Mouse (Mus musculus): ENCODE data around the gene Clca4b. TPM values are rescaled to one million over a fixed set of nuclear protein-coding genes. Genes with fewer than 3 reads are reported as not detected.
"Not testable (repeated sequence)": the region's sequence is repeated elsewhere in the genome, so short reads cannot be mapped to it uniquely, and the experiment has no call there.

Gene Clca4b
- not detected for total RNA-seq (2021)
- long read RNA-seq, experiment 1, result 0 reads
- long read RNA-seq, experiment 2, result 0 reads

DNA sequence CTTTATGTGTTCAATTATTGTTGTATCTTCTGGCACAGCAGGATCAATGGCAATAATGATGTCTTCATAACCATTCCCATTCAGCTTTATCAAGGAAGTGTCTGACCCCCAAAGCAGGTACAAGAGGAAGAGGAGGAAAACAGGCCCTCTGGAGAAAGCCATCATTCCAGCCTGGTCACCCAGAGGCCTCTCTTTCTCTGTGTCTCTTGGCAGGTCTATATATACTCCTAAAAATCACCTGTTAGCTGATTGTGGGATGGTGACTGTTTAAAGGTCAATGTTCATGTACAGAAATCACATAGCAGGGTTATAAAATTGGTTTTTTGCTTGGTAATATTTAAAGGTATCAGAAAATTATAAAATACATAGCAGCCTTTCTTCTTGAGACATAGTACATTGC lies at the start of gene Clca4b:
Gene Clca4b (minus strand): TSS at position 195 of the 400 bp plus-strand sequence.
- DNase-seq (ENCODE audit: low spot score in 2 of 2), result no peak

DNA sequence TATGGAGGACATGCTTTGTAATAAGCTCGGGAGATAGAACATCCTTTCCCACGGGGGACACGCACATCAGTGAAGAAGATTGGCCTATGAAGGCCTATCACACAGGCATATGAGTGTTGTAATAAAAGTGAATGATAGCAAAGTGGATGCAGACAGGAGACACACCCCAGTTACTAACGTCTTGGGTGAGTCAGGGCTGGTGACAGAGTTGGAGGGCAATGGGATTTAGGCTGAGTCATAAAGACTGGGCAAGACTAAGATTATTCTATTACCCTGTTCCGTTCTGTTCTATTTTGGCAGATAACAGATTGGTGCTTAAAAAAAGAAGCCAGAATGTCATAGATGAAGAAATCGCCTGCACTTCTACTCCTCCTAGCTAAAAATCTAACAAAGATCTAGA lies 48.2 kb upstream of the Clca4b start:
- no peak for DNase-seq (ENCODE audit: low spot score in 2 of 2)

DNA sequence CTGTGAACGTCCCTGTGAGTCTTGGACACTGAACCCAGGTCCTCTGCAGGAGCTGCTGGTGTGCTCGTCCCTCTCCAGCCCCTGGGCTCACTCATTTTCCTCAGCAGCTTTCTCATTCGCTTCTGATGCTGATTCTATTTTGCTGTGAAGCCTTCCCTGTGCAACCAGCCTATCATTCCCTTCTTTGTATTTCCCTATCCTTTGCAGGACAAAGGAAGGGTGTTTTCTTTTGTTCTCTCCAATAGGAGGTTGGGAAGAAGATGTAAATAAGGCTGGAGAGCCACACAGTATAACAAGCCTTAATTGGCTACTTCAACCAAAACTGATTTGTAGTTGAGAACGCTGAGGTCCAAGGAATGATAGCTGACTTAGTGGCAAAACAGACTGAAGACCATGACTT lies 45.3 kb upstream of the Clca4b start:
- DNase-seq (ENCODE audit: low spot score in 2 of 2), result no peak

DNA sequence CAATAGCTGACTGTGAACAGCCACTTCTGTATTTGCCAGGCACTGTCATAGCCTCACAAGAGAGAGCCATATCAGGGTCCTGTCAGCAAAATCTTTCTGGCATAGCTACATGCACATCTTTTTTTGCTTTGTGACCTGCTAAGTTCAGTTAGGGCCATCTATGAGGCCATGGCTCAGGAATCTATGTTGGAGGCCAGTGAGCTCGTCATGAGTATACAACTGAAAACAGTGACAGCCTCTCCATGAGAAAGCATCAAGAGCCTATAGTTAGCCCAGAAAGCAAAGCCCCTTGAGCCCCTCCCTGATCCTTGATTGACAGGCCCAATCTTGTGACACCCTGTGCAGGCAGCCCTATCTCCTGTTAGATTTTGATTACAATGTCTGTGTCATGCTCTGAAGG lies 43.8 kb upstream of the Clca4b start:
- no peak for DNase-seq (ENCODE audit: low spot score in 2 of 2)

DNA sequence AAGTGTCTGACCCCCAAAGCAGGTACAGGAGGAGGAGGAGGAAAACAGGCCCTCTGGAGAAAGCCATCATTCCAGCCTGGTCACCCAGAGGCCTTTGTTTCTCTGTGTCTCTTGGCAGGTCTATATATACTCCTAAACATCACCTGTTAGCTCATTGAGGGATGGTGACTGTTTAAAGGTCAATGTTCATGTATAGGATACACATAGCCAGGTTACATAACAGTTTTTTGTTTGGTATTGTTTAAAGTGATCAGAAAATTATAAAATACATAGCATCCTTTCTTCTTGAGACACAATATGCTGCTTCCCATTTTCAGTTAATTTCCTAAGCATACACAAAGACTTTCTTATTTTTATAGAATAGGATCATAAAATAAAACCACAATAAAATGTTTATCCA lies 42.6 kb upstream of the Clca4b start, which contains the start of gene Clca4a:
Gene Clca4a (minus strand): TSS at position 101 of the 400 bp plus-strand sequence.
- DNase-seq (ENCODE audit: low spot score in 2 of 2), result no peak

DNA sequence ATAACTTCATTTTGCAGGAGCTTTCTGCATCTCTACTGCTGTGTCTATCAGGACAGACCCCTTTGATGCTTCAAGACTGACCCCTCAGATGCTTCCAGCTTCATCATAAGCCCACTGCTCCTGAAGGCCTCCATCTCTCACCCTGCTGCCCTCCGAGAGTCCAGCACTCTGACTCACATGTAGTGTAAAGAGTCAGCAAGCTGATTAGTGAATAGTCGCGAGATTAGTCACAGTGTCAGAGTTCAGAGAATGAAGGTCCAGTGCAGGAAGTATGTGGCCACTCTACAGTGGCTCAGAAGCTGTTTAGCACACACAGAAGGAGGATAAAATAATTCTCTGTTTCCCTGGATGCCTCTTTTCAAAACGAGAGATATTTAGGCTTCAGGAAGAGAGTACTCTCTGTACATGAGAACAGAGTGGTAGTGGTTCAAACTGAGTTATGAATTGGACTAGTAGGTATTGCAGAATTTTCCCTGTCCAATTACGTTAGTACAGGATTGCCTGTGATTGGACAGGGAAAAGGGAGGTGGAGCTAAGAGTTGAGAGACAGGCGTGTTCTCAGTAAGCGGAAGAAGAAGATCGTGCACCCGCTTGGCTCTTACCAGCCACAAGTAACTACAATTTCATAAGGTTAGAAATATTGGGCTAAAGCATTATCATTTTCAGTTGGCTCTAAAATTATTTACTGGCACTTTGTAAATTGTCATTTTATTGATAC lies 39.4 kb upstream of the Clca4b start:
- DNase-seq (ENCODE audit: low spot score in 2 of 2), result no peak

DNA sequence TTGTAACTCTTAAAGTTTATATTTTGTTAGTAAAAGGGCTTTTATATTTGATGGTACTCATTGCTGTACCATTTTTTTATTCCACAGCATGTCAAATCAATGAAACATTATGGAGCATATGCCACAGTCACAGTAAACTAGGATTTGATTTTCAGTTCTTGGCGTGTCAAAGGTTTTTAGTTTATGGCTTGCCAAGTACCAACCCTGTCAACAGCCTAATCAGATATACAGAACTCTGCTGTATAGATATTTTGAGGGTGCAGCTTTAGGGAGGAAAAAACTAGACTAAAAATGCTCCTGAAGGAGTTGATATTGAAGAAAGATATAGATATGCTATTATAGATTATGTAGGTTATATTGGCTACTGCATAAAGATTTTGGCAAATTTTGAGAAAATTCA lies 37.4 kb upstream of the Clca4b start:
- DNase-seq (ENCODE audit: low spot score in 2 of 2), result no peak

DNA sequence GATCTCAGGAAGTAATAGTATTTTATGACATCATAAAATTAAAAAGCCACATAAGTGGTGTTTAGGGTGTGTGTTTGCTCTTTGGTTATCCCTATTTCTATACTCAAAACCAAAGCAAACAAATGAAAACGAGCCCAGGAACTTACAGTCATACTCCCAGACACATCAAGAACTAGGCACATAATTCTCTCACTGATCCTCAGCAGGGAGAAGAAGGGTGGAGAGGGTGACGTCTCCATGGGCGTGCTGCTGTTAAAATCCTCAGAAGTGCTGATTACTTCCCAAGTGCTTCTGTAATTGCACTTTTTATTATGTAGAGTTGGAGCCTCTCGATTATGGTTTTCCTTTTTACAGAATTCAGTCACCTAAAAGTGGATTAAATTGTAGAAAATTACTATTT lies 33.7 kb upstream of the Clca4b start:
- no peak for DNase-seq (ENCODE audit: low spot score in 2 of 2)

DNA sequence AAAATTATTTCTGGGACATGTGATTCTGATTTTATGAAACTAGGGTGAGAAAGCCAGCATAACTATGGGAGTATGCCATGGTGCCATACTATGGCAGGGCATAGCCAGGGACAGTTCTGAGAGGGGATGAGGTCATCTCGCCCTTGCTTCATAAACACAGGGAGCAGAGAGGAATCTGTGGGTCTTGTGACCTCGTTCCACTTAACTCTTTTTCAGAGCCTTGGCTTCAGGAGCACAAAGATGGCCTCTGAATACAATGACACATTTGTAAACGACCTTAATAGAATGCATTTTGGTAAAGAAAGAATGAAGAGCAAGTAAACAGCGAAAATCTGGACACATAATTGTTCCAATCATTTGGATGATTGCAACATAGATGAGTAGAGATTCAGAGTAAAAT lies 18.5 kb upstream of the Clca4b start:
- DNase-seq (ENCODE audit: low spot score in 2 of 2), result no peak

DNA sequence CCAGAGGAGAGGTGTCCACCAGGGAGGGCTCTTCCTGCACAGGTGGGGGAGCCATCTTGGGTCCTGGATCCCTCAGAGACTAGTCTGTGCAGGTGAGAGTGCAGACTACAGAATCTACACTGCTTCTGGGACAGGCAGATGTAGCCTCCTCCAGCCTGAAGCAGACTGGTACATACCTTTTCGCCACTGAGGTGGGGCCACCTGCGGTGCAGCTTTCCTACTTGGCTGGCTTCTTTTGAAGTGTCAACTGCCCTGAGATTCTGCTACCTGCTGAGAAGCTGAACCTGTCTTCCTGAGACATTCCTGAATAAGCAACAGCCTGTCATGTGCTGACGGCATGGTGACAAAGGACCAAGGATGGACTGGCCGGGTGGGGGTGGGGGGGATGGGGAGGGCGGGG lies 15.0 kb upstream of the Clca4b start:
- DNase-seq (ENCODE audit: low spot score in 2 of 2), result not testable (repeated sequence)

DNA sequence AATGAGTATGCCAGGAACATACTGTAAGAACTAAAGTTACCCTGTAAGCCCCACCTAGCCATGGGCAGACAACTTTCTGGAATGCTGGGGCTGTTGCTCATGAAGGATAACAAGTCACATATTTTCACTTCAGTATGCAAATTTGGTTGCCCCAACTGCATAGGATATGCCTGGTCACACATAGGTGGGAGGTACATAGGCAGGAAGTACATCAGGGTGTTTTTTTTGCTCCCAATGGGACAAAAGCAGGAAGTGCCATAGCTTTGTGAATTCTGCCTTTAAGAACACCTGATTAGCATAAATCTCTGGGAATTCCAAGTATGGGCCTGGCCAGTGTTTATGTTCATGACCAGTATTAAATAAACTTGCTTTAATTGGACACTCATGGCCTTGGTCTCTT lies 1.3 kb upstream of the Clca4b start:
- DNase-seq (ENCODE audit: low spot score in 2 of 2), result not testable (repeated sequence)

DNA sequence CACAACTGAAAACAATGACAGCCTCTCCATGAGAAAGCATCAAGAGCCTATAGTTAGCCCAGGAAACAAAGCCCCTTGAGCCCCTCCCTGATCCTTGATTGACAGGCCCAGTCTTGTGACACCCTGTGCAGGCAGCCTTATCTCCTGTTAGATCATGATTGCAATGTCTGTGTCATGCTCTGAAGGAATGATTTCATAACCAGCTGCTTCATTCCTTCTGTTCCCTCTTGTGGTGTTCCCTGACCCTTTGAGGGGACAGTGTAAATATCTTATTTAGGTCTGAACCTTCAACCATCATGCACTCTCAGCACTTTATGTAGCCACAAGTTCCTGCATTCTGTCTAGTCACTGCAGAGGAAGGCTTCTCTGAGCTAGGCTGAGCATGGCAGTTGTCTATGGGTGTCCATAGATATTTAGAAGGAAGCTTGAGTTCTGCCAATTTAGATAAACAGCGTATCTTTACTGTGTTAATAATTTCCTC lies 722 bp upstream of the Clca4b start:
- no peak for DNase-seq (ENCODE audit: low spot score in 2 of 2)

DNA sequence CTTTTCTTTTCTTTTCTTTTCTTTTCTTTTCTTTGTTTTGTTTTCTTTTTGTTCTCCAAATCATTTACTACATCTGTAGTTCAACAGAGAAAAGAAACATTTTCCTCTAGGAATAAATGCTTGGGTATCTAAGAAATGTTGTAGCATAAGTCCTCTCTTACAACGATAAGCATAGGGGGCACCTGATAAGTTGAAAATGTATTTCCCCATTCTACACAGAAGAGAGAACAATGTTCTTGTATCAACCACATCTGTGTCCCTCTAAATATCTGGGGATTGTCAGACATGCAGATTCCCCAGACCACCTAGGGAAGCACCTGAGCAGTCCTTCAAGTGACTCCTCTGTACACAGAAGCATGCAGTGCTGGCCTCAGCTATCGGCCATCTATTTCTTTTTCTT lies 18.3 kb downstream of the Clca4b start:
- no peak for DNase-seq (ENCODE audit: low spot score in 2 of 2)

DNA sequence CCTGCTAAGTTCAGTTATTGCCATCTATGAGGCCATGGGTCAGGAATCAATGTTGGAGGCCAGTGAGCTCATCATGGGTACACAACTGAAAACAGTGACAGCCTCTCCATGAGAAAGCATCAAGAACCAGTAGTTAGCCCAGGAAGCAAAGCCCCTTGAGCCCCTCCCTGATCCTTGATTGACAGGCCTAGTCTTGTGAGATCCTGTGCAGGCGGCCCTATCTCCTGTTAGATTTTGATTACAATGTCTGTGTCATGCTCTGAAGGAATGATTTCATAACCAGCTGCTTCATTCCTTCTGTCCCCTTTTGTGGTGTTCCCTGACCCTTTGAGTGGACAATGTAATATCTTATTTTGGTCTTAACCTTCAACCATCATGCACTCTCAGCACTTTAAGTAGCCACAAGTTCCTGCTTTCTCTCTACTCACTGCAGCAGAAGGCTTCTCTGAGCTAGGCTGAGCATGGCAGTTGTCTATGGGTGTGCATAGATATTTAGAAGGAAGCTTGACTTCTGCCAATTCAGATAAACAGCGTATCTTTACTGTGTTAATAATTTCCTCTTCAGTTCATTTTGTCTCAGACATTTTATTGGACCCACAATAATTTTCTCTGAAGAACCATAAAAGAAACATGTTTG lies 35.2 kb downstream of the Clca4b start:
- no peak for DNase-seq (ENCODE audit: low spot score in 2 of 2)

DNA sequence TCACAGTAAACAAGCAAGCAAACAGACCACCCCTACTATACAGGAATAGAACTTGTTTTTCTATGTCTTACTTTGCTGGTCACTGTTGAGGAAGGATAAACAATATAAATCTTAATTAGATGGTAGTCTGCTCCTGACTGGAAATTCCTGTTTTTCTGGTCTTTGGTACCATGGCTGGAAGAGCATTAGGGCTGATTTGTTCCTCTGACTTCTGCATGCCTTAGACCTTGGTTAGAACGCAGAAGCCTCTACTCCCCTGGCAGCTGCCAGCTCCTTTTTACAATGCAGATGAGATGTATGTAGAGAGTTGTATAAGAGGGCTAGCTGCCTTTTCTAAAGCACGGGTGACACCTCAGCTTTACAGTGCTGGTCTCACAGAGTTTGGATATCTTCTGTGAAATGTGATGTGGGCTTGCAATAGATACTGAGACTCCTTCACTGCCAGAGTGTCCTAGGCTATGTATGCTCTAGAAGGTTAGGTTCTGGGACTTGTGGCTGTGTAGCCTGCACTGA lies 42.0 kb downstream of the Clca4b start:
- DNase-seq (ENCODE audit: low spot score in 2 of 2), result no peak

DNA sequence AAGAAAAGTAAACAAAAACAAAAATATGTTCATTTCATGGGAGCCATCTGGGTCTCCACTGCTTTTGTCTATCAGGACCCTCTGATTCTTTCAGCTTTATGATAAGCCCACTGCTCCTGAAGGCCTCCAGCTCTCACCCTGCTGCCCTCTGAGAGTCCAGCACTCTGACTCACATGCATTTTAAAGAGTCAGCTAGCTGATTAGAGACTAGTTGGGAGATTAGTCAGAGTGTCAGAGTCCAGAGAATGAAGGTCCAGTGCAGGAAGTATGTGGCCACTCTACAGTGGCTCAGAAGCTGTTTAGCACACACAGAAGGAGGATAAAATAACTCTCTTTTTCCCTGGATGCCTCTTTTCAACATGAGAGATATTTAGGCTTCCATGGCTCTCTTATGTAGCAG lies 45.4 kb downstream of the Clca4b start:
- no peak for DNase-seq (ENCODE audit: low spot score in 2 of 2)

DNA sequence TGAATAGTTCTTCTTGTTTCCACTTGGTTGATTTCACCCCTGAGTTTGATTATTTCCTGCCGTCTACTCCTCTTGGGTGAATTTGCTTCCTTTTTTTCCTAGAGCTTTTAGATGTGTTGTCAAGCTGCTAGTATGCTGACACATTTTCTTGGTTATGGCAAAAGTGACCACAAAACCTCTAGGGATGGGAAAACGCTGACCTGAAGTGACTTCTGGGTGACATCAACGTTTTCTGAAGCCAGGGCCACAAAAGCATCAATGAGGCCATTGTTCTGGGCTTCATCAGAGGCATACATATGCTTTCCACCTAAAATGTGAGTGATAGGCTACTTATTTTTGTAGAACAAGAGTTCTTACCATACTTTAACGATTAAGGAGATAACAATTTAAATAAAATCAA lies 60.3 kb downstream of the Clca4b start:
- not testable (repeated sequence) for DNase-seq (ENCODE audit: low spot score in 2 of 2)

Other genes with a start within 250 kb of the Clca4b start
- gene Sh3glb1, start 212.2 kb downstream of the Clca4b start, total RNA-seq (2021), result 100 to 1,000 TPM; 162 to 278 TPM
- gene Clca3a1, start 171.6 kb downstream of the Clca4b start, total RNA-seq (2021), result 1 to 10 TPM in 1 of 2 experiments, under 1 TPM in 1; 0.77 to 2.4 TPM
- not detected for gene Clca3a2, start 113.0 kb downstream of the Clca4b start, total RNA-seq (2021)
- not detected for gene Clca3b, start 83.2 kb downstream of the Clca4b start, total RNA-seq (2021)
- not detected for gene Clca4a, start 42.5 kb upstream of the Clca4b start, total RNA-seq (2021)
- not detected for gene Clca1, start 100.2 kb upstream of the Clca4b start, total RNA-seq (2021)
- gene Clca2, start 166.9 kb upstream of the Clca4b start, total RNA-seq (2021), result under 1 TPM in 1 of 2 experiments, not detected in 1; 0.13 TPM
- gene Odf2l, start 186.1 kb upstream of the Clca4b start, total RNA-seq (2021), result 10 to 100 TPM; 11.3 to 11.4 TPM

All from adrenal gland, adult 18-20 months (tissue).